Mouse (Mus musculus) liver, postnatal 0 days (tissue): ENCODE measurements around the gene Rnase4. TPM values are rescaled to one million over a fixed set of nuclear protein-coding genes. Genes with fewer than 3 reads are reported as not detected.

ENCODE experiments used
- ATAC-seq: fragments of 200-750 bp; cut with Nextera tagmentation; 2 replicates; pipeline ENCODE4 v1.8.0; 2017; ENCODE audit warnings: mild to moderate bottlenecking, moderate library complexity
- DNase-seq: peaks from one replicate; pipeline ENCODE4 v3.0.0-alpha.2; 2016
- H3K27ac ChIP-seq: fragments of 300-500 bp; sonication (generic); 2 replicates; pipeline ENCODE4 v1.5.1; 2014; ENCODE audit warnings: antibody characterized with exemption, moderate library complexity, mild to moderate bottlenecking, low read depth
- H3K27me3 ChIP-seq: fragments of 300-500 bp; sonication (generic); 2 replicates; pipeline ENCODE4 v1.6.1; 2014; ENCODE audit warnings: low read length, control low read depth, mixed read lengths; ENCODE audit not compliant: insufficient read depth
- H3K36me3 ChIP-seq: fragments of 300-500 bp; sonication (generic); replicated peaks from 2 replicates; pipeline ENCODE4 v1.6.1; 2014; ENCODE audit warnings: mild to moderate bottlenecking, control low read depth, low read length, moderate library complexity, mixed read lengths; ENCODE audit not compliant: insufficient read depth
- H3K4me1 ChIP-seq: fragments of 300-500 bp; sonication (generic); 2 replicates; pipeline ENCODE4 v1.6.1; 2014; ENCODE audit warnings: antibody characterized with exemption, mild to moderate bottlenecking, control low read depth; ENCODE audit not compliant: insufficient read depth
- H3K4me2 ChIP-seq: fragments of 300-500 bp; sonication (generic); 2 replicates; pipeline ENCODE4 v1.6.1; 2014; ENCODE audit warnings: low read depth, mild to moderate bottlenecking, low read length, moderate library complexity, mixed read lengths
- H3K4me3 ChIP-seq: fragments of 300-500 bp; sonication (generic); 2 replicates; pipeline ENCODE4 v1.5.1; 2014; ENCODE audit warnings: low read depth, low read length
- H3K9ac ChIP-seq: fragments of 300-500 bp; sonication (generic); replicated peaks from 2 replicates; pipeline ENCODE4 v1.6.1; 2014; ENCODE audit warnings: mild to moderate bottlenecking, moderate library complexity
- H3K9me3 ChIP-seq: fragments of 300-500 bp; sonication (generic); 2 replicates; pipeline ENCODE4 v1.6.1; 2016; ENCODE audit warnings: mild to moderate bottlenecking, control low read depth, low read length, mixed read lengths
- CTCF ChIP-seq: sonication (generic); IDR thresholded peaks from 2 replicates; pipeline ENCODE4 v1.5.1; 2016; ENCODE audit warnings: antibody characterized with exemption, low read depth
- EP300 ChIP-seq: IDR thresholded peaks from 2 replicates; pipeline ENCODE4 v1.6.1; 2016; ENCODE audit warnings: antibody characterized with exemption, low read depth, mild to moderate bottlenecking
- WGBS: fragments of 180-500 bp; shearing (Covaris S2); extraction: QIAGEN DNeasy Blood & Tissue Kit; methylation state at CpG from one replicate; pipeline ENCODE4 v1.1.7; 2014; ENCODE audit not compliant: insufficient replicate concordance; 5-methylcytosine and 5-hydroxymethylcytosine counted together
- polyA plus RNA-seq: library from polyadenylated mRNA; unstranded; fragments of >200 nt; fragmentation: Nextera tagmentation; extraction: Ambion mirVana; gene quantifications from 2 replicates; pipeline ENCODE4 v1.2.1, GENCODE M21; 2015

The Rnase4 gene
- polyA plus RNA-seq, 1 experiment from 2014 or later = 221 TPM

GRCm38 (mm10) chr14:51130315-51130940 lies 39.6 kb downstream of the Rnase4 start:
- ATAC-seq (peak; percentile 77), DNase-seq (no peak)
- Histone ChIP-seq H3K9me3 (no peaks in the 10 kb centered on the region), H3K4me3 (peak overlapping the region; percentile 22), H3K4me2 (peak overlapping the region; percentile 66), H3K36me3 (no peaks in the 10 kb centered on the region), H3K27ac (peak overlapping the region; percentile 85), H3K9ac (peak overlapping the region; percentile 51), H3K4me1 (peaks cover 50% of the 10 kb centered on the region), H3K27me3 (no peaks in the 10 kb centered on the region)
- TF ChIP-seq EP300 (peak; percentile 96), CTCF (no peak)
- WGBS = 42% methylated on average over 9 of the region's 9 CpGs

- TF ChIP-seq EP300 (no peak), CTCF (no peak)
- H3K9me3 ChIP-seq = no peaks in the 10 kb centered on the region
- no peak for ATAC-seq
- no peak overlapping the region for H3K4me3 ChIP-seq
- H3K27me3 ChIP-seq = no peaks in the 10 kb centered on the region
- peaks cover 50% of the 10 kb centered on the region for H3K4me1 ChIP-seq
- H3K36me3 ChIP-seq = no peaks in the 10 kb centered on the region
- WGBS = 63% methylated on average over 7 of the region's 7 CpGs
- no peak for DNase-seq
- no peak overlapping the region for H3K9ac ChIP-seq
- no peak overlapping the region for H3K4me2 ChIP-seq
- H3K27ac ChIP-seq = peak overlapping the region; percentile 85
Measured at GRCm38 (mm10) chr14:51131086-51131815, 40.4 kb downstream of the Rnase4 start.

GRCm38 (mm10) chr14:51132372-51132771 lies 41.5 kb downstream of the Rnase4 start:
- H3K4me2 ChIP-seq = peak overlapping the region; percentile 22; the same call in 1 of the 2 replicates

GRCm38 (mm10) chr14:51140342-51140741 lies 49.5 kb downstream of the Rnase4 start:
- Histone ChIP-seq H3K9me3 (no peaks in the 10 kb centered on the region), H3K4me2 (no peak overlapping the region), H3K27ac (no peak overlapping the region), H3K4me3 (no peak overlapping the region), H3K36me3 (no peaks in the 10 kb centered on the region), H3K9ac (no peak overlapping the region), H3K4me1 (peaks cover 21% of the 10 kb centered on the region), H3K27me3 (no peaks in the 10 kb centered on the region)
- TF ChIP-seq CTCF (no peak), EP300 (no peak)
- ATAC-seq = no peak
- DNase-seq = no peak
- WGBS = 76% methylated on average over 2 of the region's 2 CpGs

More at GRCm38 (mm10) chr14:51132372-51132771, 41.5 kb downstream of the Rnase4 start:
- Histone ChIP-seq H3K27me3 (no peaks in the 10 kb centered on the region), H3K36me3 (no peaks in the 10 kb centered on the region), H3K4me3 (no peak overlapping the region), H3K4me1 (peaks cover 46% of the 10 kb centered on the region), H3K9me3 (no peaks in the 10 kb centered on the region), H3K9ac (no peak overlapping the region), H3K27ac (peak overlapping the region; percentile 85; the same call in 1 of the 2 replicates)
- 71% methylated on average over 4 of the region's 4 CpGs for WGBS
- 0 out of 2 replicates have a peak, but pooled peaks have one; percentile 22 for TF ChIP-seq EP300
- no peak for TF ChIP-seq CTCF
- peak; percentile 42; the same call in 1 of the 2 replicates for ATAC-seq
- no peak for DNase-seq

- Histone ChIP-seq H3K36me3 (no peaks in the 10 kb centered on the region), H3K4me3 (no peak overlapping the region), H3K4me2 (no peak overlapping the region), H3K4me1 (peaks cover 21% of the 10 kb centered on the region), H3K27me3 (no peaks in the 10 kb centered on the region), H3K9me3 (no peaks in the 10 kb centered on the region), H3K9ac (no peak overlapping the region), H3K27ac (peak overlapping the region; percentile 26; the same call in 1 of the 2 replicates)
- DNase-seq (no peak), ATAC-seq (no peak)
- TF ChIP-seq CTCF (no peak), EP300 (no peak)
- 81% methylated on average over 4 of the region's 4 CpGs for WGBS
Measured at GRCm38 (mm10) chr14:51142119-51142518, 51.2 kb downstream of the Rnase4 start.

- Histone ChIP-seq H3K27ac (peak overlapping the region; percentile 26; the same call in 1 of the 2 replicates), H3K36me3 (no peaks in the 10 kb centered on the region), H3K27me3 (no peaks in the 10 kb centered on the region), H3K4me2 (no peak overlapping the region), H3K4me1 (peaks cover 21% of the 10 kb centered on the region), H3K4me3 (no peak overlapping the region), H3K9me3 (no peaks in the 10 kb centered on the region), H3K9ac (no peak overlapping the region)
- no peak for DNase-seq
- WGBS = 65% methylated on average over 3 of the region's 3 CpGs
- TF ChIP-seq EP300 (peak; percentile 57), CTCF (no peak)
- ATAC-seq = peak; percentile 60
Measured at GRCm38 (mm10) chr14:51142568-51142967, 51.7 kb downstream of the Rnase4 start.
